Mouse (Mus musculus) neutrophil, adult 5-6 weeks (primary cell): ENCODE data around the gene Ankrd13a. TPM values are rescaled to one million over a fixed set of nuclear protein-coding genes. Genes with fewer than 3 reads are reported as not detected.

Experiments used
- ATAC-seq: fragments of 151-379, 151-347 bp; 2 replicates; pipeline ENCODE4 v1.8.0; 2017; ENCODE audit warnings: mild to moderate bottlenecking, moderate TSS enrichment; ENCODE audit not compliant: insufficient number of reproducible peaks, poor library complexity, low FRiP score, severe bottlenecking; ENCODE audit errors: extremely low read depth
- total RNA-seq: library from RNA; stranded (forward); fragments of 200-1000 nt; gene quantifications from 2 replicates; pipeline ENCODE4 v1.2.3, GENCODE M21; 2017

Ankrd13a gene
- total RNA-seq: 309 and 325 TPM in 2 replicates

GRCm38 (mm10) chr5:114774403-114775051 lies at the start of gene Ankrd13a:
Ankrd13a (plus strand) TSS chr5:114774677.
- ATAC-seq: peak; percentile 80

- ATAC-seq: no peak
These were observed 46.3 kb upstream of the Ankrd13a start for GRCm38 (mm10) chr5:114728160-114728559.

GRCm38 (mm10) chr5:114730129-114730528 lies 44.3 kb upstream of the Ankrd13a start:
- no peak for ATAC-seq

DNA sequence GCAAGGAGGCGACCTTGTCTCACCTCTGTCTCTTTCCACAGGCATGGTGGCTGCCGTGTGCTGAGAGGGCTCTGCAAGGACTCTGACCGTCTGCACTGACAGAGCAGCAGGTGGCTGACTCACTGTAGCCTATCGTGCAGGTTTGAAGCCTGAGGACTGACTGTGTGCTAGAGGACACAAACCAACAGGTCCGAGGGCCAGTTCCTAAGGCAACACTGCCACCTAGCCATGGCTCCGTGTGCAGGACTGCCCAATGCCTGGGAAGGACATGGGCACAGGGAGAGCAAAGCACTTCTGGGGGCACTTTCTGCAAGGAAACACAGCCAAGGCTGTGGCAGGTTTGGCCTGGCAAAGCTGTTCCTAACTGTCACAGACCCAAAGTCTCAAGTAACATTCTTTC lies 43.0 kb upstream of the Ankrd13a start:
- no peak for ATAC-seq

GRCm38 (mm10) chr5:114731969-114732368 lies 42.5 kb upstream of the Ankrd13a start:
- ATAC-seq: no peak

- ATAC-seq: no peak
These were observed 40.9 kb upstream of the Ankrd13a start for GRCm38 (mm10) chr5:114733606-114734005.

DNA sequence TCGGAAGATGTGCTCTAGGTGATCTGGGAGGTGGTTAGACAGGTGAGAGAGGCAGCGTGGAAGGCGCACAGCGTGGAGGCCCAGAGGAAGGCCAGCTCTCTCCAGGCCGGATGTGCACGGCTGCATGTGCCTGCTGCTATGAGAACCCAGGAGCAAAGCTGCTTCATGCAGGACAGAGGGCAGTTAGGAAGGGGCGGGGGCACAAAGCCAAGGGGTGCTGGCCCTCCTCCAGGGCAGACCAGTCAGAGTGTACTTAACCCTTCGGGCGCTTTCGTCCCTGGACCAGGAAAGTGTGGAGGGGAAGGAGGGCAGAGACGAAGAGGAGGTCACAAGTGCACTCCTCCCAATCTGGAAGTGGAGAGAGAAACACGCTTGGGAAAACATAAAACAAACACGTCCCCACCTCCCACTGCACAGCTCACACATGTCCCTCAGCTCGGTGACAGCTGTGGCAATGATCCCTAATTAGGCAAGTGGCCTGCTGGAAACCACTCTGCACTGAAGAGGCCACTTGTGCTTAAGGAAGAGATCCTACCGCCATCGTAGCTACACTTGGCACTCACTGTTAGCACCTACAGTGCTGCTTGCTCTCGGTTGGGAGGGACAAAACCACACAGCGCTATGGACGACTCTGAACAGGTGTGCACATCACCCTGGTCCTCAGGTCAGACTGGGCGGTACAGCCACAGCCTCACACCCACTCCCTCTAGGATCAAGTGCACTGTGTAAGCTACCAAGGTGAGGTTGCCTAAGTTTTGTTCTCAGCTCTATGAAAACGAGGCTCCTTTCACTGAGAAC lies 37.2 kb upstream of the Ankrd13a start:
- ATAC-seq: no peak

DNA sequence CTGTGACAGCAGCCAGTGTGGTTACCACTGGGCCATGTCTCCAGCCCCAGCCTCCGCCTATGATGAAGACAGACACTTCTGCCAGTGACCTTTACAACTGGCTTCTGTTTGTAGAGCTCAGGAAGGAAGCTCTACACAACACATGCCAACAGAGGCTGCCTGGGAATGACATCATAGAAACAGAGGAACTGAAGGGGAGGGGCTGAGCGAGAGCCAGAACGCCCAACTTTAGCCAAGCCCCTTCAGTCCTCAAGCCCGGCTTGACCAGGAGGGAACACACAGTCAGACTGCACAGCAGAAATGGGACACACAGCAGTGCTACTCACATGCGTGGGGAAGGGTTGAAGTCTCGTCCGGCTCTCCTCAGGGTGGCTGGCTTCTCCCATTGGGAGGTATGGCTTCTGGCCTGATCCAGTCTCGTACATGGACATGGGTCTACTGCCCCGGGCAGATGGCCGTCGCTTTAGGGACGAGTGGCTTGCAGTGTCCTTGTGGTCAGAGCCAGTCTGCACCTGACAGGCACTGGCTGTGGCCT lies 35.7 kb upstream of the Ankrd13a start:
- no peak for ATAC-seq

DNA sequence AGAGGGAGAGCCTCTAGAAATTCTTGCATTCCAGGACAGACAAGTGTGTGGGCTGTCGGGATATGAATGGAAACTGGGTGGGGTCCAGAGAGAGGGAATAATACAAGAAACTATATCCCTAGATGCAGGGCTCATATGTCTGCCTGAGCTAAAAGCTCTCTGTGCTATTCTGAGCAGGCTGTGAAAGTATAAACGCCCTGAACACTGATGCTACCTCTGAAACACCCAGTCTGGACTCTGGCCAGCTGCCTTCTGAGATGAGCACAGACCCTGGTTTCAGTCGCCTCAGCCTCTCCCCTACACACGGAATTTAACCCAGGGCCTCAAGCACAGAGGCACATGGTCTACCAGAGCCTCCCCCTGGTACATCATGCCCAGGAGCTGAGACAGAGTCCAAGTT lies 33.9 kb upstream of the Ankrd13a start:
- no peak for ATAC-seq

GRCm38 (mm10) chr5:114742572-114742971 lies 31.9 kb upstream of the Ankrd13a start:
- ATAC-seq: no peak

- ATAC-seq: no peak
These were observed 31.3 kb upstream of the Ankrd13a start for GRCm38 (mm10) chr5:114742998-114743696.

GRCm38 (mm10) chr5:114743697-114744090 lies 30.8 kb upstream of the Ankrd13a start:
- ATAC-seq: no peak

GRCm38 (mm10) chr5:114745581-114745980 lies 28.9 kb upstream of the Ankrd13a start:
- no peak for ATAC-seq

- ATAC-seq: no peak
These were observed 27.6 kb upstream of the Ankrd13a start for GRCm38 (mm10) chr5:114746886-114747285.

- ATAC-seq: no peak
These were observed 27.0 kb upstream of the Ankrd13a start for GRCm38 (mm10) chr5:114747521-114747920.

GRCm38 (mm10) chr5:114750325-114750724 lies 24.2 kb upstream of the Ankrd13a start:
- no peak for ATAC-seq

- no peak for ATAC-seq
These were observed 22.1 kb upstream of the Ankrd13a start for GRCm38 (mm10) chr5:114752397-114752796.

GRCm38 (mm10) chr5:114753384-114753783 lies 21.1 kb upstream of the Ankrd13a start:
- ATAC-seq: no peak

DNA sequence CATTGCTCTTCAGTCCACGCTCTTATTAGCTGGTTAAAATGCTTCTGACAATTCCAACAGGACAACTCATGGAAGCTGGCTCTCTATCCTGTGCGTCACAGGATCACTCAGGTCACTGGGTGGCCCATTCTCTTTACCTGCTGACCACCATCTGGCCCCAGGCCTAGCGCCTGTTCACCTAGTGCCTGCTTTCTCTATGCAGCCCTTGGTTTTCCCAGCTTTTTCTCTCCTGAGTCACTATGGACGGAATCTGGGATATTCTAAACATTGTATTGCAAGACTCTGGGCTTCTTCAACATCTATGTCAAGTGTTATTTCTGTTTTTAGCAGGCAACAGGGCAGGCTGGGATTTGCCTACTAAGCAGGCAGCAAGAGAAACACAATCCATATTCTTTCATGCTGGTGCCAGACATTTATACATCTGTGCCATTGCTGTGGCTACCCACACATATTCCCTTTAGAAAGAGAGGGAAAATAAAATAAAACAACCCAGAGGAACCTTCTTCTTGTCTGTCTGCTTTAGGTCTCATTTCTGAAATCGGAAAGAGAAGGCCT lies 14.9 kb upstream of the Ankrd13a start:
- ATAC-seq: no peak
